Mouse (Mus musculus) neural tube, embryonic 10.5 days (tissue): ENCODE results near the gene Atp2b1.

Source experiments
- DNase-seq: peaks from one replicate; pipeline ENCODE4 v3.0.0-alpha.2; 2017; ENCODE audit warnings: low spot score; ENCODE audit errors: extremely low spot score

Gene Atp2b1

DNA sequence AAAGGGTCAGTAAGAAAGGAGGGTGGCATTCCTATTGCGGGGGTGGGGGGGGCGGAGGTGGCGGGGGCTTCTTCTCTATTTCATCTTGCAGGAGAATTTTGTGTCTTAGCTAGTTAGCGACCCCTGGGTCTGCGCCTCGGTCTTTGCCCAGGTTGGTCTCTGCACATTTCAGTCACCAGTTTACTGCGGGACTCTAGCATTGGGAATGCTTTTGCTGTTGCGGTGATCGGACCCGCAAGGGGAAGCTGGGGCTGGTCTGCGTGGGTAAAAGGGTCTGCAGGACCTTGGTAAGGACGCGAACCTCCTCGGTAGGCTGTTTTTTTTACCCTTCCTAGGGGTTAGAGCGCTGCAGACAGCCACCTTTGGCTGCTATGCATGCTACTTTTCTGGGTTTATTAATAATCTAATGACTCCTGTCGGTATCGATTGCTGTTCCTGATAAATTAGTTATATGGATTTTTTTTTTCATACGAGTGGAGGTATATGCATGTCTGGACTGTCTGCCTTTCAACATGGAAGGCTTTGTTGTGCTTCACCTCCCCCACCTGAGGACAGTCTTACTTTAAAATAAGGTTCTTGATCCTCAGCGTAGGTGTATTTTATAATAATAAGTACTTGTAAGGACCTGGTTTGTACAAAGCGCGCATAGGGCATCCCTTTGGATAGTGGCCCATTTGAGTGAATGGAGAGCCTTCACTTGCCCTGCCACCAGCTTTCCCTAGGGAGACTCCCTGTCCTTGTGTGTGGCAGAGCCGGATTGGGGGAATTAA, 2.0 kb downstream of the Atp2b1 start:
- peak; percentile 48 for DNase-seq

DNA sequence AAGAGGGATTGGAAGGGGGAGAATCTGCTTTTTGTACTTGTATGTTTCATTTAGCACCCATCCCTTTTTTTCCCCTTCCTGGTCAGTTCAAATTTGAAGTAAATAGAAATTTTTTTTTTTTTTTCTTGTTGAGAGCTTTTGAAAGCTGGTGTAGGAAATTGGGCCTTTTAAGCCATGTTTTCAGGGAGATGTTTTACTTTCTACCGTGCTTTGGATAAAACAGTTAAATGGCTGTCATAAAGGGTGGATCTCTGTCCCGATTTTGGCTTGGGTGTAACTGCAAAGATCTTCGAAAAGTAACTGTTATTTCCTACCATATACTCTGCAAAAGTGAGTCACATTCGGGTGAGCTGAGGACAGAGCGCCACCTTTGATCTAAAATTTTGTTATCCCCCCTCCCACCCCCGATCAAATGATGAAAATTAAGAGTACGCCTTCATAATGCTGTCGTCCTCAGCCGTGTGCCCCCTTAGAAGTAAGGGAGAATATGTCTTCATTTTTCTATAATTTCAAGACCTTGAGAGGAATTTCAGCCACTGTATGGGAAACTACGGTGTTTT, 2.7 kb downstream of the Atp2b1 start:
- DNase-seq, result no peak

DNA sequence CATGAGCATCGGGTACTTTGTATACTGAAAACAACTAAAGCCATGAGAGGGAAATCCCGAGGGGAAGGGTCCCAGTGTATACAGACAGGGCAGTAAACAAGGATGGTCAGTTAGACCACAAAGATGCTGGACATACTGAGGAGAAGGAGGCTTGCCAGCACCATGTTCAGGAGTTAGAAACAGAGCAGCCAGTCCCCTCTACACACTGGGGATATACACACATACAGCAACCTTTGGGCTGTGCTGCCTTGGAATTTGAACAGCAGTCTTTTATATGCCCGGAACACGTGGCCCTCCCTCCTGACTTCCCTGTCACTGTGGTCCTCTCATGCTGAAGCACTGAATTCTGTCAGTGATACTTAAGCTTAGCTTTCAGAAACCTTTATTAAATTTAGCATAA, 10.9 kb downstream of the Atp2b1 start:
- DNase-seq, result no peak

DNA sequence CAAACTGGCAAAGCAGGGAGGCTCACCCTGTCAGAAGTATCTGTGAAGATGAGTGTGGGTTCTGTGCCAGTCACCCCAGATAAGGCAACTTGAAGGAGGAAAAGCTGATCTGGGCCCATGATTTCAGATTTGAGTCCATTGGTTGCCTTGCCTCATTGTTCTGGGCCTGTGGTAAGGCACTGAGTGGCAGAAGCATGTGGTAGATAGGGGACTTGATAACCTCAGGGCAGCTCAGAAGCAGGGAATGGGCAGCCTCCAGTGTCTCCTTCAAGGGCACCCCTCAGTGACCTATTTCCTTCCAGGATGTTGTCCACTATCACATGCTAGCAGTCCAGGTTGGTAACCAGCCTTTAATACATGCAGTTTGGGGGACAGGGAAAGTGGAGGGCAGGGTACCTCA, 12.8 kb downstream of the Atp2b1 start:
- DNase-seq, result no peak

DNA sequence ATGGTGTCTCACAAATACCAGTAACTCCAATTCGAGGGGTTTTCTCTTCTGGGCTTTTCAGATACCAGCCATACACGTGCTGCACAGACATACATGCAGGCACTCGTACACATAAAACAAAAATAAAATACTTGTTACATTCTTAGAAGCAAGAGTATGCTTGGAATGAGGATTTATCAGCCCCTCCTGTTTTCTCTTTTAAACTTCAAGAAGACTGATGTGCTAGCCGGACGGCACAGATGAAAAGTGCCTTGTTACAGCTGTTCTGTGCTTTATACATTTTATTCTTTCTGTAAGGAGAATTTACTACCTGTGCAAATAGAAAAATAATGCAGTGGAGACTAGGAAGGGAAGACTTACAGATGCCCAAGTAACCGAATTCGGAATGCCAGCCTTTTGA, 15.2 kb downstream of the Atp2b1 start:
- no peak for DNase-seq

DNA sequence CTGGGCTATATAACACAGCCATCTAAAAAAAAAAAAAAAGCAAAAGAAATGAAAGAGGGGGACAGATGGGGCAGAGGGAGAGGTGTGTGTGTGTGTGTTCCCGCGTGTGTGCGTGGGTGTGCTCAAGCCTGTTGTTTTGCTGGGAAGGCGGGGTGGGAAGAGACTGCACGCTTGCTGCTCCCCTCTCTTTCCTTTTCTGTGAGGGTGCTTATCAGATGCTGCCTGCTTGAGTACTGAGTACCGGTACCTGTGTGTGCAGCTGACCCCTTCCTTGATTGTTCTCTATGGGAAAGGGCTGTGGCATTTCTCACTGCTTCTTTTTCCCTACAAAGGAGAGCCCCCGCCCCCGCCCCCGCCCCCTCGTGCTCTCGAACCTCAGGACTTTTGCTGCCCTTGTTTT, 15.9 kb downstream of the Atp2b1 start:
- DNase-seq, result no peak

DNA sequence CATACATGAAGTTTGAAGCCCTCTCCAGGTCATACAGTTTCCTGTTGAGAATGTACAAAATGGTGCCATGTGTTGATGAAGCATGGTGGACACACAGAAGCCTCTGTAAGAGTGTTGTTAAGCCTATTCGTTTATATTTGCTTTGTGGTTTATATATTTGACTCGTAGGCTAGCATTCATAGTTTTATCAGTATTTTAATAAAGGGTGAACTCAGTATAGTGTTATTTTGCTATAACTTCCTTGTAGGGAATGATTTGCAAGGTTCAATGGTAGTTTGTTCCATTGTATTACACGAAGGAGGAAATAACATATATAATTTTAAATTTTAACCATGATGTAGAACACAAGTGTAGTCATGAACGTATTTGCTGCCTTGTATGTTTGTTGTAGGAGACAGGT, 25.9 kb downstream of the Atp2b1 start:
- DNase-seq, result no peak

DNA sequence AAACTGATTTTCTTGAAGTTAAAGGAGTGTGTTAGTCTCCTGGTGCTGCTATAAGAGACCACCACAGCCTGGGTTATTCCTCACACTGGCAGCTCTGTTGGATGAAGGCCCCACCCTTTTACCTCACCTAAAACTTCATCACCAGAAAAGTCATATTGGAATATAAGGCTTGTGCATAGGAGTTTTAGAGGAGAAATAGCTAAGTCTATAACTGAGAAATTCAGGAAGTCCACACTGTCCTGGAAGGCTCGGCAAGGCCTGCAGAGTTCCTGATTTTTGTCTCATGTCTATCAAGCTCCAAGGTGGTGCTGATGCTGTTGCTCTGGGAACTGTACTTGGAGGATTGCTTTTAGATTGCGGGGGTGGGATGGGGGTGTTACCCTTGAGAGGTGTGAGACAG, 26.6 kb downstream of the Atp2b1 start:
- DNase-seq, result no peak

DNA sequence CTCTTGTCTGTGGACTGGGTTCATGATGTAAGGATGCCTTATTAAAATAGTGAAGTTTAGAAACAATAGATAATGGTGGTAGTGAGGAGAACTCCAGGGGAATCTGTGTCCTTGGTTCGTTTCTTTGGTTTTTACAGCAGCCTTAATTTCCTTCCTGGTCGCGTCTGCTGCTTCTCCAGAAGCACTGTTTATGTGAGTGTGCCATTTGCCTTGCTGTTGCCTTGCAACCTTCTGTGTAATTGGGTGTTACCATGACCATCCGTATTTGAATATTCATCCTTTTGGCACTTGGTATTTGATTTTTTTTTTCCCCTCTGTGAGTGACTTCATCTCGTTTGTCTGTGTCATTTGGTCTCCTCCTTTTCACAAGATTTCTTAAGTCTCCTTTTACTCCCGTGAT, 27.8 kb downstream of the Atp2b1 start:
- DNase-seq, result no peak

DNA sequence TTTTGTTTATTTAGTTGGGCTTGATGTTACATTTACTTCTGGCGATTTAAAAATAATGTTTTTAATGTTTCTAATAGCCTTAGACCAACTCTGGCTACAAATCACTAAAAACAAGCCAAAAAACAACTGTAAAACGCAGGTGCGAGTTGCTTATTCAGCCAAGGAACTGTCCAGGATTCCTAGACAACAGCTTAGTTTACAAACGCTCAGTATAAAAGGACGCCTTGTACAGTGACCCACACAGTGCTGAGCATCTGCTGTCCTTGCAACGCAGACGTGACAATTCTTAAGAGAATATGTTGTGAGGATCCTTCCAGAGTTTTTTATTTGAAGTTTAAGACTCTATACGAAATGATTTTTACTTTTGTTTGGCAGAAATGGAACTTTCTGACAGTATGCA, 28.8 kb downstream of the Atp2b1 start:
- DNase-seq, result no peak

DNA sequence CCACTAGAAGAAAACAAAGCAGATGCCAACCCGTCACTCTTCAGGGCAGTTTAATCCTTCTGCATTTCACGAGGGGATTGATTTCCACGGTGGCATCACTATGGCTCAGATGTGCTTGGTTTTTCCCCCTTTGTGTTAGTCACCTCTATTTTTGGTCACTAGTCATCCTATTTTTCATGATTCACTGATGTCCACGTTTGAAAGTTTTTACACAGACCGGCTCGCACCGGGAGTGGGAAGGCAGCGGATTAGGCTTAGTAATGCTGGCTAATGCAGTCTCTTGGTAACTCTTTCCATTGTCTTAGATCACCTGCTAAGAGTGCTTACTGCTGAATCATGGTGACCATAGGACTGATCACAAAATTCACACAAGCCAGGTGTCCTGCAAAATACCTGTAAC, 29.7 kb downstream of the Atp2b1 start:
- DNase-seq, result no peak

DNA sequence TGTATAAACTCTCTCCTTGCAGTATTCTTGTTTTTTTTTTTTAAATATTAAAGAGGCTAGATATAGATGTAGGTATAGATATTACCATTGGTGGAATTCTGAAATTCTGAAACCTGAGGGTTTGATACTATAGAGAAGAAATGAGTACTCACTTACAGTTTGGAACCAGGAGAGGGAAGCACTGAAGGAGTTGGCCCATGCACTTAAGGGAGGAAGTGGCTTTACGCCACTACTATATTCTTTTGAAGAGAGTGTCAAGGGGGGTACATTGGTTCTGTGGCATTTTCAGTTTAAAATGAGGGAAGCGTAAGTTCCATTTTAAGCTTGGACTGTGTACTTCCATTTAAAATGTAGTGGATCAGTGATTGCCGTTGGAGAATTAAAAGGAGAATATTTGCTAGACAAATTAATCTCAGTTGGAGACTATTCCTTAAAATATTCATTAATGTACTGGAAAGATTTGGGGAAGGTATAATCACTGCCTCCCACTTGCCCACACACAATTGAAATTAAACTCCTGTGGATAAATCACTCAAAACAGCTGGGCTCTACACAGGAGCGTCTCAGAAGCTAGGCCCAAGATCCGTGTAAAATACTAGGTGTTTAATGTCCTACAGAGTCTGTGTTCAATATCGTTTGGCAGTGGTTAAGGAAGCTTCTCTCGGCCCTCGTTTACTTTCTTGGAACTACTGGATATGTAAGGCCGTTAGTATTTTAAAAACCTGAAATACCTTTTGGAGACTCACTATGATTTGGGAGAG, 32.0 kb downstream of the Atp2b1 start:
- DNase-seq, result no peak

DNA sequence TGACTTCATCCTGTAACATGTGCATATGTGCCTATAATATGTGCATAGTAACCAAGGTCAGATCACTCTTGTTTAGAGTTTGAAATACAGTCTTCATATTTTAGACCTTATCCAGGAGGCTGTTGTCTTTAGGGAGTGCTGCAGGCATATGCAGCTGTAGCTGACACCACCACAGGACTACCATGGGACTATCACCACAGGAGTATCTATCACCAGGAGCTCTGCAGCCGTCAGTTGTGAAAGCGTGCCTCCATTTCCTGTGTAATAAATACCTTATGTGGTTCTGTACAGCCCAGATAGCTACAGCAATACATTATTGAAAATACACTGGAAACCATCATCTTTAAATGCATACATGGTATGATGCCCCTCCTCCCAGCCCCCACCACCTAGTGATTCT, 33.0 kb downstream of the Atp2b1 start:
- DNase-seq, result no peak

DNA sequence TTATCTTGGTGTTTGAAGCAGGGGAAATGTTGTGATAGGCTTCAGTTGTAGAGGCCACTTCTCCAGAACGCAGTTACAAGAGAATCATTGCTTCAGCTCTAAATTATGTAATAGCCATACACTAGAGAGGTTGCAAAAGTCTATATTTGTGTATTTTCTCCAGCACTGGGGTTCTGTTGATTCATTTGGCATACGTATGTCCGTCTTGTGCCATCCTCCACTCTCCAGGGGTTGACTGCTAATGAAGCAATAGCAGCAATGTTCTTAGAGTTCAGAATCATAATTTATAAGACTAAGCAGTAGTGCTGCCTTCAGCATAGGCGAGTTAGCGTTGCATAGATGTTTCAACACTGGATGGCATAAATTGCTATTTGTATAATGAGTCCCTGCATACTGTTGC, 33.9 kb downstream of the Atp2b1 start:
- DNase-seq, result no peak

DNA sequence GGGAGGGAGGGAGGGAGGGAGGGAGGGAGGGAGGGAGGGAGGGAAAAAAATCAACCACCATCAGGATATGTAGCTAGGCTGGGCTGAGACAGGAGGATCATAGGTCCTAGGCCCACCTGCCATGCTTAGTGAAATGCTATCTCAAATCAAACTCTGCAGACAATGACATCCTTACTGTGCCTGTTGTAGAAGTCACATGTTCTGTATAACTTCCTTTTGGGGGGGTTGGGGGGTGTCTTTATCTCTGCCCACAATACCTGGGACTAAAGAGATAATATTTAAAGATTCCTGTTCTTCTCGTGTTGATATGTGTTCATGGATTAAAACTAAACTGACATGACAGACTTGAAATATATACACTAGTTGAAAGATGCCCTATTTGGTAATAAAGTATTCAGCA, 35.5 kb downstream of the Atp2b1 start:
- DNase-seq, result no peak

DNA sequence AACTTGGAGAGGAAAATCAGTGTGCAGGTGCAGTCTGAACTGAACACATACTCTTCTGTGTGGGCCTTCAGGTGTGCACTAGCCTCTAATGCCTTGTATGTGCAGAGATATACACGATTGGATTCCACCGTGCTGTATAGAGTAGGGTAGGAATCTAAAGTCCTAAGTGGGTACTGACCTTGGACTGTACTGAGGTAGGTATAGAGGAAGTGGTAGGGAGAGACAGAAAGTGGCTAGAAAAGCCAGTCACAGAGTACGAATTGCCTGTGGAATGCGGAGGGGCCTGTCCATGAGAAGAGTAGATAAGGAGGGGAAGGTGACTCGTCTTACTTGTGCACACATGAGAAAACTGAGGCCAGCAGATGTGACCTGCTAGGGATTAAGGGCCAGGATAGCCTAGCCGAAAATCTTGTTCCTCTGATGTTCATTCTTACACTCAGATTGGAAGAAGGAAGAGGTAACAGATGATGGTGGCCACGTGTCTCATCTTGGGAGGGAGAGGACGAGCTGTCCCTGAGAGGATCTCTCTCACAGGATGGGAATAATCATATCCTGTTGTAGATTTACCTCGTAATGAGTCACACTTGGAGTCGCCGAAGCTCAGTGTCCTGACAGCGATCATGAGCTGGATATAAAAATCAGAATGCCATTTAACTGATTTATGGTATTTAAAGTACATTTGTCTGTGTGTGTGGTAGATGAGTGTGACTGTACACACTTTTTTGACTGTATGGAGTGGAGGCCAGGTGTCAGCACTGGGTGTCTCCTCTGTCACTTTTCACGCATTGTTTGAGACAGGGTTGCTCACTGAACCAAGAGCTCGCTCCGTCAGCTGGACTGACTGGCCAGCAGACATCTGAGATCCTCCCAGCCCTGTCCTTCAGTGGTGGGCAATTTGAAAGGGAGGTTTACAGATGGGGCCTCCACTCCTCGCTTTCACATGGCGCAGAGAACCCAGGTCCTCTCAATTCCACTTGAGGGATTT, 37.4 kb downstream of the Atp2b1 start:
- DNase-seq, result no peak

DNA sequence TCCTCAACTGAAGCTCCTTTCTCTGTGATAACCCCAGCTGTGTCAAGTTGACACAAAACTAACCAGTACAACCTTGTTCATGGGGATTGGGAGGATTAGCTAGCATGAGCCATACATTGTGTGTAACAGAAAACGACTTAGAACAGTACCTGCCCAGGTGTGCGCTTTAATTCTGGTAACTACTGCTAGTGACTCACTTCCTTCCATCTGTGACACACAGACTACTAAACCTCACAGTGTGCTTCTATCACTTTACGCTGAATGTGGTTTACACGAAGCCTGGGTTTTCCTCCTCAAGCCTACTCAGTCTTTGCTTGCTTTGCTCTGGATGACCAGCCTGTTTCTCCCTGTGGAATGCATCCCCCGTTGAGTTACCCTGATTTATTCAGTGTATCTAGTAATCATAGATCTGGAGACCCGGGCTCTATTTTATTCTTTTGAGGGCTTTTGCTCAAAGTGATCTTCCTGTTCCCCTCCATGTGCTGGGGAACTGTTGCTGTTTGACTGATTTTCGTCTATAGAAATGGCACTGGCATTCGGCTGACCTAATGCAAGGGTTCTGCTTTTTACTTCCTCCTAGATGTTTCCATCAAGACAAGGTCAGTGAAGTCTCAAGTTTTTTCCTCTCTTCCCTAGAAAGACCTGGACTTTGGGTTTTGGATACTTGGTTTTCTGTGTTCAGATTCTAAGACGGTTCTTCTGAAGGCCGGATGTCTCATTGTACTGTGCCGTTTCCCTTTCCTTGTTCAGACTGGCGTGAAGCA, 40.2 kb downstream of the Atp2b1 start:
- DNase-seq, result no peak

DNA sequence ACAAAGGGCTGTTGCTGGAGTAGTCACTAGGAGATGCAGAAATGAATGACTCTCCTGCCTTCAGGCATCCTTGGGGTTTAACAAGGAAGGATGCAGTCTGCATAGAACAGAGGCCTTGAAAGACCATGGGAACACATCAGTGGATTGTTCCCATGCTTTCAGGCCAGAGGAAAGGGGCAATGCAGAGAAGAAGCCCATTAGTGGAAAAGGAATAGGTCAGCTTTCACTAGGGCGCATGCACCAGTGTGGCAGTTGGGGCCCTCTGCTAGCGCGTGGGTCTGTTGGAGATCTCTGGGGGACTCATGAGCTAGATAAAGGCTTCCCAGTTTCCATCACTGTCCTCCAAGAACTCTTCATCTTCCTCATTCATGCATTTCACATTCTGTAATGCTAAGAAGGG, 41.9 kb downstream of the Atp2b1 start:
- no peak for DNase-seq

DNA sequence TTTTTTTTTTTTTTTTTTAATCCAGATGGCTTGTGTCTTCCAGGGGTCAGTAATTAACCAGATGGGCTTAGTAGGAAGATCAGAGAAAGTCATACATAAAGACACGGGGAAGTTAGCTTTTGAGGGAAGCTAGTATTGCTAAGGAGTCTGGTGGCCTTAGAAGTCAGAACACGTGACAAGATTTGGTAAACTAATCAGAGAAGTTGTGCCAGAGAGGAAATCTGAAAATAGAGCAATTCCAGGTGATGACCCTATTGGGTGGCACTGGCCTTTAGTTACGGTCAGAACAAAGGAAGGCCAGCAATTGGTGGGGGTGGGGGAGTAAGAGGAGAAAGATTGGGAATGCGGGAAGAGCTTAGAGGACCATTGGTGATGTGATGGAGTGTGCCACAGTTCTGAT, 44.5 kb downstream of the Atp2b1 start:
- no peak for DNase-seq

DNA sequence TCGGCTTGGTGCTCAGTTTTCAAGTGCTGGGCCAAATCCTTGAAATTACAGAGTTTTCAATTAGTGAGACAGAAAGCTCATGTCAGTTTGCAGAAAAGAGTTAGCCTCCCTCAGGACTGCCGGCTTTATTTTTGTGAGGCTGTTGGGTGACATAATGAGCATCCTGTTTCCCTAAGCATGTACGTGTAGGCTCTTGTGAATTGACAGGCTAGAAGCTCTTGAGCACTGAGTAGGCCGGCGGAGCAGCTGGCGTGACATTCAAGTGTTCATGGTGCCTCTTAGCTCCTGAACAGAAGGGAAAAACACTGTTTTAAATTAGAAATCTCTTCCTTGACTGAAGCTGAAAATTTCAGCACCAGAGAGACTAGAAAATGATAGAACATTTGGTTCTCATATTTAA, 45.2 kb downstream of the Atp2b1 start:
- DNase-seq, result no peak

DNA sequence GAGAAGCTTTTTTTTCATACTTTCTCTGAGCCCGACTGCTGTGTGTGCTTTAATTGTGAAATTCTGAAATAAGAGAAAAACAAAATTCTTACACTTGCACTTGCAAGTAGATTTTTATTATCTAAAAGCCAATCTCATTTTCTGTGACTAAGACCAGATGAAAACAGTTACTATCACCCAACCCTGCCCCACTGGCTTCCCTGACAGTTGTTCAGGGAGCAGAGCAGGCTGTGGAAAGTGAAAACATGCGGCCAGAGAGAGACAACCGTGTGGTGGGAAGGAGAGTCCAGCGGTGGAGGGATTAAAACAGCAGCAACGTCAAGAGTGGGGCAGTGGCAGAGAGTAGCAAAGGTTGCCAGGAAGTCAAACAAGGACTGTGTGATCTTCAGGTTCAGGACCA, 46.7 kb downstream of the Atp2b1 start:
- DNase-seq, result no peak
